Mouse (Mus musculus) monocyte, adult 5-6 weeks (primary cell): ENCODE measurements around the gene Blvra. TPM values are rescaled to one million over a fixed set of nuclear protein-coding genes. Genes with fewer than 3 reads are reported as not detected.
"Not testable (repeated sequence)": the region's sequence is repeated elsewhere in the genome, so short reads cannot be mapped to it uniquely, and the experiment has no call there.

ENCODE experiments used
- ATAC-seq: fragments of 153-309, 156-312 bp; replicated peaks from 2 replicates; pipeline ENCODE4 v1.8.0; 2017; ENCODE audit warnings: mild to moderate bottlenecking; ENCODE audit not compliant: low TSS enrichment, insufficient number of reproducible peaks, severe bottlenecking, poor library complexity, low FRiP score
- total RNA-seq: library from RNA; stranded (forward); fragments of 200-1000, 200-491, 200-594 nt; gene quantifications from 3 replicates; pipeline ENCODE4 v1.2.3, GENCODE M21; 2017

Gene Blvra
- total RNA-seq, 1 experiment from 2014 or later = 46.3 TPM

- peak; percentile 78 for ATAC-seq
Measured at GRCm38 (mm10) chr2:127133621-127134461, 63.4 kb downstream of the Blvra start, which contains the start of gene Ncaph. Gene Ncaph (minus strand): TSS chr2:127133954.

- not testable (repeated sequence) for ATAC-seq
Measured at GRCm38 (mm10) chr2:127135255-127135654, 64.8 kb downstream of the Blvra start.

- ATAC-seq = peak; percentile 49; the same call in 1 of the 2 replicates
Measured at GRCm38 (mm10) chr2:127136979-127137378, 66.5 kb downstream of the Blvra start.

- no peak for ATAC-seq
Measured at GRCm38 (mm10) chr2:127137838-127138420, 67.5 kb downstream of the Blvra start.

GRCm38 (mm10) chr2:127138449-127138848, 68.0 kb downstream of the Blvra start:
- no peak for ATAC-seq

GRCm38 (mm10) chr2:127139094-127139493, 68.6 kb downstream of the Blvra start:
- ATAC-seq = no peak

GRCm38 (mm10) chr2:127139605-127140004, 69.1 kb downstream of the Blvra start:
- ATAC-seq = no peak

- no peak for ATAC-seq
Measured at GRCm38 (mm10) chr2:127140011-127140410, 69.5 kb downstream of the Blvra start.

GRCm38 (mm10) chr2:127142031-127142430, 71.6 kb downstream of the Blvra start:
- no peak for ATAC-seq

GRCm38 (mm10) chr2:127142577-127143157, 72.2 kb downstream of the Blvra start:
- no peak for ATAC-seq

GRCm38 (mm10) chr2:127143158-127144063, 72.9 kb downstream of the Blvra start, which contains the start of gene Itpripl1:
Gene Itpripl1 (minus strand): TSS chr2:127143442.
- peak; percentile 85 for ATAC-seq

- ATAC-seq = no peak
Measured at GRCm38 (mm10) chr2:127145699-127146098, 75.2 kb downstream of the Blvra start.

Other genes with a start within 250 kb of the Blvra start
- 57.2 to 80.3 TPM (median 67.0 TPM) in 3 replicates for gene Trpm7, start 194.4 kb upstream of the Blvra start, total RNA-seq
- gene Sppl2a, start 137.4 kb upstream of the Blvra start, total RNA-seq = 121 to 154 TPM (median 127 TPM) in 3 replicates
- 16.6 to 37.9 TPM (median 24.0 TPM) in 3 replicates for gene Ap4e1, start 61.9 kb upstream of the Blvra start, total RNA-seq
- 3.0 to 8.1 TPM (median 4.6 TPM) in 3 replicates for gene Ncaph, start 63.3 kb downstream of the Blvra start, total RNA-seq
- 10.8 to 22.5 TPM (median 14.0 TPM) in 3 replicates for gene Itpripl1, start 72.8 kb downstream of the Blvra start, total RNA-seq
- gene 1810024B03Rik, start 137.6 kb downstream of the Blvra start, total RNA-seq = 1.1 to 3.4 TPM (median 2.5 TPM) in 3 replicates
- 146 to 205 TPM (median 156 TPM) in 3 replicates for gene Snrnp200, start 137.7 kb downstream of the Blvra start, total RNA-seq
- 24.8 to 32.6 TPM (median 28.7 TPM) in 3 replicates for gene Ciao1, start 177.2 kb downstream of the Blvra start, total RNA-seq
- gene Tmem127, start 177.2 kb downstream of the Blvra start, total RNA-seq = 43.9 to 86.2 TPM (median 50.4 TPM) in 3 replicates
- 76.8 to 93.7 TPM (median 93.1 TPM) in 3 replicates for gene Stard7, start 199.6 kb downstream of the Blvra start, total RNA-seq